Mouse (Mus musculus) brain, embryonic 18.5 days (tissue): ENCODE data around the gene Pdcd5.

Experiments
- DNase-seq: peaks from one replicate; pipeline ENCODE4 v3.0.0-alpha.2; 2012; ENCODE audit warnings: low read depth, low spot score

Pdcd5 gene

GRCm38 (mm10) chr7:35647101-35647698, at the start of gene Pdcd5:
Gene Pdcd5 (minus strand): TSS chr7:35647521.
- DNase-seq: peak; percentile 93

GRCm38 (mm10) chr7:35692641-35693040, 45.3 kb upstream of the Pdcd5 start:
- DNase-seq: no peak

- no peak for DNase-seq
Observed at GRCm38 (mm10) chr7:35692117-35692516, 44.8 kb upstream of the Pdcd5 start.

GRCm38 (mm10) chr7:35688781-35689349, 41.5 kb upstream of the Pdcd5 start:
- no peak for DNase-seq

- DNase-seq: no peak
Observed at GRCm38 (mm10) chr7:35688276-35688675, 41.0 kb upstream of the Pdcd5 start.

GRCm38 (mm10) chr7:35687229-35687628, 39.9 kb upstream of the Pdcd5 start:
- DNase-seq: no peak

GRCm38 (mm10) chr7:35686756-35687155, 39.4 kb upstream of the Pdcd5 start:
- DNase-seq: no peak

- no peak for DNase-seq
Observed at GRCm38 (mm10) chr7:35686216-35686615, 38.9 kb upstream of the Pdcd5 start.

GRCm38 (mm10) chr7:35683409-35684122, 36.2 kb upstream of the Pdcd5 start:
- DNase-seq: no peak

- no peak for DNase-seq
Observed at GRCm38 (mm10) chr7:35681559-35681958, 34.2 kb upstream of the Pdcd5 start.

- DNase-seq: no peak
Observed at GRCm38 (mm10) chr7:35678976-35679375, 31.7 kb upstream of the Pdcd5 start.

GRCm38 (mm10) chr7:35668066-35669041, 21.0 kb upstream of the Pdcd5 start:
- DNase-seq: peak; percentile 59

- DNase-seq: no peak
Observed at GRCm38 (mm10) chr7:35663790-35664376, 16.6 kb upstream of the Pdcd5 start.

- DNase-seq: no peak
Observed at GRCm38 (mm10) chr7:35659173-35659572, 11.9 kb upstream of the Pdcd5 start.

- no peak for DNase-seq
Observed at GRCm38 (mm10) chr7:35657829-35658228, 10.5 kb upstream of the Pdcd5 start.

GRCm38 (mm10) chr7:35651583-35652270, 4.4 kb upstream of the Pdcd5 start:
- DNase-seq: no peak

- no peak for DNase-seq
Observed at GRCm38 (mm10) chr7:35650716-35651410, 3.5 kb upstream of the Pdcd5 start.

- DNase-seq: no peak
Observed at GRCm38 (mm10) chr7:35649071-35649470, 1.8 kb upstream of the Pdcd5 start.

GRCm38 (mm10) chr7:35648239-35649069, 1.1 kb upstream of the Pdcd5 start:
- DNase-seq: no peak
